Mouse (Mus musculus) brain, embryonic 14.5 days (tissue): ENCODE results near the gene Sipa1l2. TPM values are rescaled to one million over a fixed set of nuclear protein-coding genes. Genes with fewer than 3 reads are reported as not detected.

Experiments
- DNase-seq: peaks from one replicate; pipeline ENCODE4 v3.0.0-alpha.2; 2011; ENCODE audit warnings: low read depth
- CTCF ChIP-seq: fragments of 200-500 bp; IDR thresholded peaks from 2 replicates; pipeline ENCODE4 v1.5.1; 2012; ENCODE audit warnings: inconsistent platforms, mild to moderate bottlenecking, moderate library complexity, borderline replicate concordance; ENCODE audit not compliant: insufficient read depth, insufficient read length; ENCODE audit errors: extremely low read depth
- POLR2A ChIP-seq: fragments of 200-500 bp; IDR thresholded peaks from 2 replicates; pipeline ENCODE4 v1.6.1; 2012; ENCODE audit warnings: mild to moderate bottlenecking, inconsistent platforms, borderline replicate concordance; ENCODE audit not compliant: poor library complexity, insufficient read depth, insufficient read length, severe bottlenecking; ENCODE audit errors: extremely low read depth
- polyA plus RNA-seq: library from polyadenylated mRNA; depleted of rRNA; stranded (reverse); fragments of >200 nt; gene quantifications from 2 replicates; pipeline ENCODE4 v1.2.3, GENCODE M21; 2012

The Sipa1l2 gene
- polyA plus RNA-seq, 1 experiment, result 52.0 TPM

DNA sequence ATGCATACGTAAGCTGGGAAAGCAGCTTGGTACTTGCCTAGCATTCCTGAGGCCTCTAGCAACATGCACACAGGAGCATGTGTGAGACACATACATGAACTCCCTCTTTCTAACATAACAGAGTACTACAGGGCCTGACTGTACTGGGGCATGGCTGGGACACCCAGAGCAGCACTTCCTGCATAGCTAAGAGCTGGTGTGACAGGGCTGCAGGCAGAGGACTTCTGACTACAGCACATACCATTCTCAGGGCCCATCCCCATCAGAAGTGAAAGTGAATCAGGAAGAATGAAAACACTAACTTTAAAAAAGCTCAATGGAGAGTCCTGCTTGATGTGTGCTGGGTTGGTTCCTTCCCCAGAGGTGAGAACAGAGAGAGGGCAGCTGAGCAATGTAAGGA, 108.1 kb downstream of the Sipa1l2 start:
- TF ChIP-seq CTCF (no peak), POLR2A (no peak)
- no peak for DNase-seq

DNA sequence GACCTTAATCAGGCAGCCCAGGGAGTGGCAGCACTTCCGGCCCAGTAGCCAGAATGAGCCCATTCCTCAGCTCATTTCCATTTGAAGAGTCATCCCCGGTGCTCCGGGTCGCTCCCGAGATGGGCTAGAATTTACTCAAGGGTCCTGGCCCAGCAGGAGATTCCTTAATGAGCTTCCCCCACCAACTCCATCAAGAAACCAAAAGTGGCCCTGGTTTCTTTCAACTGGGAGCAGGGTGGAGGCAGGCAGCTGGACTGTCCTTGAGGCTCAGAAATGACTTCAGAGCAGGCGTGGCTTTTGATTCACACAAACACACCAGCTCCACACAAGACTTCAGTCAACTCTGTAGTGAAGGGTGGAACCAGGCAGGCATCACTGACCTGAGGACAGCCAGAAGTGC, 109.0 kb downstream of the Sipa1l2 start:
- DNase-seq, result no peak
- TF ChIP-seq CTCF (no peak), POLR2A (no peak)

DNA sequence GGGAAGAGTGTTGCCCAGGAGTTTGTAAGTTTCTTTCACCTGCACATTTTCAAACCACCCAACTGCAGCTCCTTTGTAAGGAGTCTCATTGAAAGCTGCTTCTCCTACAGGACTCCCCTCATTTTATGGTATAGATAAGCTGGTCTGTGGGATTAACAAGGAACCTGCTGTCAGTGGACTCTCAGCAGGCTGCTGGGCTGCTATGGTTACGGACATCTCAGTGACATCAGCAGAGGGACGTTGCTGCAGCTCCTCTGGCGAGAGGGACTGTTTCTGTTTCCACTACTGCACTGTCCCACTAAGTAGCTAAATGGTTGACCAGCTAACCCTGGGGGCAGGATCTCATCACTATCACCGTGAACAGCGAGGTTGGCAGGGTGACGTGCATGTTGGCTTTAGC, 120.6 kb downstream of the Sipa1l2 start:
- no peak for DNase-seq

DNA sequence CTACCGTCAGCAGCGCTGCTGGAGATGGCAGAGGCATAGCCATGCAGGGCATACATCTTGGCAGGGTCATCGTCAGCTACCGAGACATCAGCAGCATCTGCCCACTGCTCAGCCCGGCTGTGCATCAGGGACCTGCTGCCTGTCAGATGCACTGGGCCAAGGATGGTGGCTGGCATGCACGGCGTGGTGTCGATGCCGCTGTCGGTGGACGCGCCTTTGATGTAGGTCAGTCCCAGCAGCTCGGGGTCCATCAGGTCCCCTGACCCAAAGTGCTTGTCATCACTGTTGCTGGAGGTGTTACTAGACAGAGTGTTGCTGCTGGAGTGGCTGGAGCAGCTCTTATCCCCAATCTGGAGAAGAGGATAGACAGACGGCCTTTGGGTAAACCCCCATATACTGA, 122.1 kb downstream of the Sipa1l2 start:
- TF ChIP-seq CTCF, result no peak
- no peak for TF ChIP-seq POLR2A

More for the DNA sequence above, 120.6 kb downstream of the Sipa1l2 start:
- TF ChIP-seq CTCF, result no peak
- no peak for TF ChIP-seq POLR2A

DNA sequence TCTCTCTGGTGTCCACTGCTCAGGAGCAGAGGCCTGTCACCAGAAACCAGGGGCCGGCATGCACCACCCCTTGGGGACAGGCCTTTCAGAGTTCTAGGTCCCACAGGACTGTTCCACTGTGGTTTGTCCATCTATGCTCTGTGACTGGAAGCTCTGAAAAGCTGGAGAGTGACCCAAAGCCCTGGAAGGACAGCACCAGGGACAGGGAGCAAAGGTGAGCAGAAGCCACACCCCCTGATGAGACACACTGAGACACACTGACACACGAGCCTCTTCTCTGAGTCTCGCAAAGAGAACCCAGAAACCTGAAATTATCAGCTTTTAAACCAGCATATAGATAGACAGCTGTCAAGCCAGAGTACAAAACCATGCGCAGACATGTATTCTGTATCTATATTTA, 123.4 kb downstream of the Sipa1l2 start:
- TF ChIP-seq POLR2A (no peak), CTCF (no peak)
- no peak for DNase-seq

More for the DNA sequence above, 122.1 kb downstream of the Sipa1l2 start:
- DNase-seq, result no peak

DNA sequence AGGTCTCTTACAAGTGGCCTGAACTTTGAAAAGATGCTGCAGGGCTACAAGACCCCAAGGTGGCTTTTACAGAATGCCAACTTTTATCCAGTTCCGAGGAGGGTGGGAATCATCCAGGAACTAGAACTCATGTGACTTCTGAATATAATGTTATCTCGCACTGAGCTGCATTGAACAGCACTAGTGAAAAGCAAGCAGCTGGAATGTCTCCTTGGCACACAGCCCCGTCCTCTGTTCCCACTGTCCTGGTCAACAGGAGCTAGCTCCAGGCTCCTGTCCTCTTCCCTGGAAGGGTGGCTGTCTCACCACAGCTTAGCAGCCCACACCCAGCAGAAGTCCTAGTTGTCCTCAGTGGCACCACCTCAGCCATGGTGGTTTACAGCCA, 124.4 kb downstream of the Sipa1l2 start:
- DNase-seq, result no peak
- TF ChIP-seq POLR2A, result no peak
- no peak for TF ChIP-seq CTCF

DNA sequence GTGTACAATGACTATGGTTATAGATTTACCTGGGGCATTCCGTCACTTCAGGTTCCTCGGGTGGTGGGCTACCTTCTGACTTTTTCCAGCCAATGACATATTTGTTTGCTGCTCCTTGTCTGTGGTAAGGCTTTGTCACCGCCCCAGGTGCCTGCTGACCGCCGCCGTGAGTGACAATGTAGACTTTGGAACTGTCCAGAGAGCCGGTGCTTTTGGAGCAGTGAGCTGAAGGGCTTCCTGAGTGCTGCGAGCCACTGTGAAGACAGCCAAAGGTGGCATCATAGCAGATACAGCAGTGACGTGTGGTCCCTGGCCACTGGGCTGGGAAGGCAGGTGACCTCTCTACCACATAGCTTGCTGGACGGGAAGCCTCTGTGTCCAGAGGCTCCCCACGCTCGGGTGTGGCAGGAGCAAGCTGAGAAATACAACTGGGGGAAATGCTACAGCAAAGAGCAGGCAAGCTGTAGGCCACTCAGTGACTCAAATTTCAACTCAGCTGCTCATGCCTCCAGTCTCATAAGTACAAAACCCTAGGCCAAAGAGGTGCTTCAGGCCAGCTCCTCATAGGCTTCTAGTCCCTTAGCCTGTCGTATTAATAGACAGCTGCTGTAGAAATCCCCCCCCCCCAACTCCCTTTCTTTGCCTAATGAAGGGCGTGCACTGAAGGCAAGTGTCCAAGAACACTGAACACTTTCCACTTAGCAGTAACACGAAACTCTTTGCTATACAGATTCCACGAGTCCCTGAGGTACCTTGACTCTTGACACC, 125.0 kb downstream of the Sipa1l2 start:
- no peak for DNase-seq
- TF ChIP-seq POLR2A (no peak), CTCF (no peak)

DNA sequence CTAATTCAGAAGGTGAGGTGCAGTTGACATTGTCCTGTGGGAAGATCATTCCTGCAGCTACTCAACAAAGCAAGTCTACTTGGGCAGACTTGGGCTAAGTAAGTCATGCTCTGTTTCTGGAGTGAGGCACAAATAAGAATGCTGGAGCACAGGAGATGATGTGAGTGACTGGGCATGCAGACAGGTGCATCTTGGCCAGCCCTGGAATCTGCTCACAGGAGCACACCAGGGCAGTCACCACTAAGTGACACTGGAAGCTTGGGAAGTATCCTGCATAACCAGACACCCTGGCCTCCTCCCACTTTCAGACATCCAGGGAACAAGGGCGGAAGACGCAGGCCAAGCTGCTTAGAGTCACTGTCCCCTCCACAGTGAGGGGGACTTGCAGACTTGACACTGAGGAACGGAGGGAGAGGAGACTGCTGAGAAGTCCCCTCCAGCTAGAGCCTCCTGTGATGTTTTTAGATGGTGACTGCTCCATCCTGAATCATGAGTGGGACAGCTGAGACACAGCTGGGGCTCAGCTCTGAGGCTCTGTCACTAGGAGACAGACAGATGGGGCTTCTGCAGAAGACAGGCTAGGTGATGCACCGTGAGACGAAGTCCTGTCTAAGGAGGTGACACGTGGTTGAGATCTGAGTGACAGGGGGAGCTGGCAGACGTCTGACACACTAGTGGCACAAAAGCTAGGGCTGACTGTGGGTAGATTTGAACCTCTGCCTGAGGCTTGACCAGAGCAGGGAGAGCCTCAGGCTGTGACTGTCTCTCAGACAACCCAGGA, 134.1 kb downstream of the Sipa1l2 start:
- DNase-seq, result no peak
- no peak for TF ChIP-seq POLR2A
- TF ChIP-seq CTCF, result no peak

DNA sequence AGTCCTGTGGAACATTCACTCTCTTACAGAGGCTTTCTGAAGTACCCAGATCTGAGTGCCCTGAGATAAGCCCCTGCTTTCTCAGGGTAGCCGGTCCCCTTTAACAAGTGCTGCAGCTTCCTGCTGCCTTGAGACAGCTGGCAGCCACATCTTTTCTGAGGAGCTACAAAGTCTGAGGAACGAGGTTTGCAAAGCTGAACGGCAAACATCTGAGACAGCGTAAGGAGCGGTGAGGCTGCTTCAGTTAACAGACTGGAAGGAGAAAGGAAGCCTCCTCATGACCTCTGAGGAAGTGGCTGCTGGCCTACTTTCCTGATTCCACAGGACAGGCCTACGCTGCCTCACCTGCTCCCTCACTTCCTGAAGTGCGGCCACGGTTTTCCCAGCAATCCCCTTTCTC, 135.5 kb downstream of the Sipa1l2 start:
- DNase-seq, result no peak
- no peak for TF ChIP-seq CTCF
- TF ChIP-seq POLR2A, result no peak

DNA sequence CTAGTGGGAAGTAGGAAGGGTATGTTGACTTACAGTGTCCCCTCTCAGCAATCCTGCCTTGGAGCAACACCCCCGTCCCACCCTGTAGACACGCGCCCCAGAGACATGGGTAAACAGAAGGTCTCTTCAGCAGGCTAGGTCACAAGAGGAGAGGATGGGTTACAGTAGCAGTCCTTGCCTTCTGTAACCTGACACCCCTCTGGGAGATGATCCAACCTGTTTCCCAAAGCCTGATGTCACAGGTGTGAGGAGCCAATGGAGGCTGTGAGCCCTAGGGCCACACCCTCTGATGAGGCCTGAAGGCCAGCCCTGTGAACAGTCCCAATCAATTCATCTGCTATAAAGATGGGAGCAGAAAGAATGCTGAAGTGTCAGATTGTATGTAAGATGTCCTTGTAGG, 138.3 kb downstream of the Sipa1l2 start:
- TF ChIP-seq POLR2A (no peak), CTCF (no peak)
- DNase-seq, result no peak

DNA sequence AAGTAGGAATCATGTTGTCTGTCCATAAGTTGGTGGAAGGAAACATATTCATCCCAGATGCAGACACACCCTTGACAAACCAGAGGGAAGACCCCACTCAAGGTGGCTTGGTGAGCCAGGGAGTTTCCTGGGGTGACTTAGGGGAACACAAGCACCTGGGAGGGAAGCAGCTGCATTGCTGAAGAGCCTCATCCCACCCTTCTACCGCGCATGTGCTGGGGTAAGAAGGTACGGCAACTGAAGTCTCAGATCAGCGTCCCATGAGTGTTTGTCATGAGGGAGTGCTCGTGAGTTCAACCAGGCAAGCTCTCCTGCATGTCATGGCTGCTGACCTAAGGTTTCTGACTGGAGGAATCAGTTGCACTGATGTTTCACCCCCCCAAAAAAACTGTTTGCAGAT, 138.8 kb downstream of the Sipa1l2 start:
- TF ChIP-seq POLR2A (no peak), CTCF (no peak)
- DNase-seq, result no peak

DNA sequence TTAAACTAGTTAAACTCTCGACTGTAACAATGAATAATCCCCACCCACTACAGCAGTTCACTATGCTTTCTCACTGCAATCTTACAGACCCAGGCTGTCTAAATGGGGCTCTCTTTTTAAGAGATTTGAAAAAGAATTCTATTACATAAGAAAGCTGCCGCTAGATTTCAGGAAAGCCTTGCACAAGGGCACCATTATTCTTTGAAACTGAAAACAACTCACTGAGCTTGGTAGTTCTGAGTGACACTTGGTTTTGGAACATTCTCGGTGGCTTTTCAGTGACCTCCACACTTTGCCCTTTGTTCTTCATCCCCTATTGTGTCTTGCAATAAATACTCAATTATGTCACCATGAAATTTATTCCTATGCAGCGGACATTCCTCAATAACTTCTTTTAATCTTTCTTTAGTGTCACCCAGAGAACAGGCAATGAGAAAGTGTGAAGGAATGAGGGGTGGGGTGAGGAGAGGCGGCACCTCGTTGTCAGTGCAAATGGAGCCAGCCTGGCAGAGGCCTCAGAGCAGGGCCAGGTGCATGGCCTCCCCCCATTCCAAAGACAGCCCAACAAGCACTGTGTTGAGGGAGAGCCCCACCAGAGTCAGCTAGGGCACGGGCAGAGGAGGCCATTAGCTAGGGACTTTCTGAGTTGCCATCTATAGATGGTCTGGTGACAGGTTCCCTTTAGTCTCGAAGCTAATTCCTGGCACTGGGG, 140.5 kb downstream of the Sipa1l2 start:
- peak; percentile 81 for DNase-seq
- TF ChIP-seq CTCF (no peak), POLR2A (no peak)
